Mouse (Mus musculus) adrenal gland, adult 18-20 months (tissue): ENCODE measurements around the gene Dennd2c. TPM values are rescaled to one million over a fixed set of nuclear protein-coding genes. Genes with fewer than 3 reads are reported as not detected.
"Not testable (repeated sequence)": the region's sequence is repeated elsewhere in the genome, so short reads cannot be mapped to it uniquely, and the experiment has no call there.

Experiments
- DNase-seq, 2 experiments: peaks; one replicate each; pipeline ENCODE4 v3.0.0; 2021 to 2022; ENCODE audit warnings: low spot score in 2 of 2
- total RNA-seq, 2 experiments: library from RNA; stranded (reverse); gene quantifications; 1 replicate in 1 of 2; 2 replicates in 1 of 2; pipeline ENCODE4 v1.2.3; 2021

Gene Dennd2c
- total RNA-seq, 2 experiments from 2014 or later, result 0.67 to 0.86 TPM

DNA sequence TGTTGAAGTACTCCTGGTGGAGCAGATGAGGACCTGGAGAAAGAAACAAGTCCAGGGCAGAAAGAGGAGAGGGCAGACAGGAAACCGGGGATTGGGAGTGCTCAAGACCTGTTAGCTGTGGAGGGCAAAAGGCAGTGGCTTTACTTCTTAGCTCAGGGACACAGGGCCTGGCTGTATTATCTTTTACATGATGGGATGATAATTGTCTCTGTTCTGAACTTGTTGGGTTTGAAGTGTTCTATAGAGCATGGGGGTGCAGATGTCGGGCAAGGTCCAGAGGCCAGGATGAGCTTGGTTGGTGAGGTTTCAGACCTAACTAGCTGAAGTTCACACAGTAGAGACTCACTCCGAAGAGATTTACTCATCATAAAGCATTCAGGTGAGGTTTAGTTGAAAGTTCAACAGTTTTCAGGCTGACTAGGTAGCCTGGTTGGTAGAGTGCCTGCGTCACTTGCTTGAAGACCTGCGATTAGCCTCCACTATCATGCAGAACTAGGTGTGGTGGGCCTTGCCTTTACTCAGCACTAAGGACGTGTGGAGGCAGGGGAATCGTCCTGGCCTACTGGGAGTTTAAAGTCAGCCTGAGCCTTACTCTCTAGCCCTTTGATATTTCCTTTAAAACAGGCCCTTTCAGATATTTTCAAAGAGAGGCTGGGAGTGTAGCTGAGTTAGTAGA, 5.3 kb downstream of the Dennd2c start:
- no peak for DNase-seq

GRCm38 (mm10) chr3:103112216-103112615, 9.8 kb downstream of the Dennd2c start:
- DNase-seq, result no peak

- no peak for DNase-seq
Observed at GRCm38 (mm10) chr3:103123636-103124035, 21.2 kb downstream of the Dennd2c start.

DNA sequence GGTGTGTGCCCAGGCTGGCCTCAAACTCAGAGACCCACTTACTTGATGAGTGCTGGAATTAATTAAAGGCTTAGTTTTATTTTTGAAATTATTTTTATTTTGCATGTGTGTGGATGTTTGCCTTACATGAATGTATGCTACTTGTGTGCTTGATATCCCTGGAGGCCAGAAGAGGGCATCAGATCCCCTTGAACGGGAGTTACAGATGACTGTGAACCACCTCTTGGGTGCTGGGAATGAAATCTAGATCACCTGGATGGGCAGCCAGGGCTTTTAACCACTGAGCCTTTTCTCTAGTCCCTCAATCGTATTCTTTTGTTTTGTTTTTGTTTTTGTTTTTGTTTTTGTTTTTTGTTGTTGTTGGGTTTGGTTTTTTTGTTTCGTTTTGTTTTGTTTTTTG, 23.7 kb downstream of the Dennd2c start:
- no peak for DNase-seq

GRCm38 (mm10) chr3:103127177-103127576, 24.8 kb downstream of the Dennd2c start:
- no peak for DNase-seq

GRCm38 (mm10) chr3:103127721-103128120, 25.3 kb downstream of the Dennd2c start:
- no peak for DNase-seq

- DNase-seq, result no peak
Observed at GRCm38 (mm10) chr3:103128251-103128650, 25.8 kb downstream of the Dennd2c start.

- DNase-seq, result no peak
Observed at GRCm38 (mm10) chr3:103129367-103130159, 27.2 kb downstream of the Dennd2c start.

DNA sequence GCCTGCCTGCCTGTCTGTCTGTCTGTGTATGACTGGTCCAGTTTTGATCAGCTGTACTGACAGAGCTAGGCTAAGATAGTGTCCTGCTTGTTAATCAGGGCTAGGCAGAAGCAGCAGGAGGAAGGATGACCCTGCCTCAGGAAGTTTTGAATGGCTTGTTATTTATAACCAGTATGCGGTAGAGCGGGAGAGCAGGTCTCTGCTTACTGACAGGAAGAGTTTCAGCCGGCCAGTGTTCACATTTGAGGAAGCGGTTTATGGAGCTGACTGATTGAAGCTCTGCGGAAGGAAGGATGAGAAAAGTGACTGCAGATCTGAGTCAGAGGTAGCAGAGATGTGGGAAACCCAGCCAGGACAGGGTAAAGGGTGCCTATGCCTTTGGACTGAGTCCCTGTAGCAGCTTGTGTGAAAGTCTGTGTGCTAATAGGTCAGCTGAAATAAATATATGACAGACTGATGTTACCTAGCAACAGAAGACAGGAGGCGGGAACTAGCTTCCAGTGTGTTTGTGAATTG, 27.9 kb downstream of the Dennd2c start:
- no peak for DNase-seq

GRCm38 (mm10) chr3:103133098-103133497, 30.7 kb downstream of the Dennd2c start:
- DNase-seq, result no peak

DNA sequence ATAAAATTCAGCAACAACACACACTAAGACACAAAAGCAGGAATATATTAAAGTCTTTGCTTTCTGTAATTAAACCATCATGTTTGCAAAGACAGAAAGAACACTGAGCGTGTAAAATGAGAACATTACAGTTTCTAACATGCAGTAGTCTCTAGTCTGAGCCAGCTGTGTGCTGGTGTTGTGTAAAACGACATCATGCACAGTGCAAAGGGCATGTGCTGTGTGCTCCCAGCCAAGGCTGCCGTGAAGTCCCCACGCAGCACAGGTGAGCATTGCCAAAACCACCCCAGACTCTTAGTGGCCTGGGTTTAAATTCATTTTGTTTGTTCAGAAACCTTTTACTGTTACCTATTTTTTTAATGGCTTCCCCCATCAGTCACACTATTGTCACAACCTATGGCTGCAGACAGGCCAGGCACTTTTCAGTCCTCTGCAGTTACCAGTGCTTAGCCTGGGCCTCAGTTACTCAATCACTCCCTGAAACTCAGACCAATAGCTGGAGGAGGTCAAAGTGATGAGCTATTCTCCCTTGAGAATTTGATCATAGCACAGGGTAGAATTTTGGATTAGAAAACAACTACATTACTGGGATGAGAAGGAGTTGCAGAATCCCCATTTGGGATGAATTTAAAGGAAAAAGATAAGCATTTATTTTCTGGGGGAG, 34.1 kb downstream of the Dennd2c start:
- DNase-seq, result no peak

- no peak for DNase-seq
Observed at GRCm38 (mm10) chr3:103139047-103139446, 36.6 kb downstream of the Dennd2c start.

DNA sequence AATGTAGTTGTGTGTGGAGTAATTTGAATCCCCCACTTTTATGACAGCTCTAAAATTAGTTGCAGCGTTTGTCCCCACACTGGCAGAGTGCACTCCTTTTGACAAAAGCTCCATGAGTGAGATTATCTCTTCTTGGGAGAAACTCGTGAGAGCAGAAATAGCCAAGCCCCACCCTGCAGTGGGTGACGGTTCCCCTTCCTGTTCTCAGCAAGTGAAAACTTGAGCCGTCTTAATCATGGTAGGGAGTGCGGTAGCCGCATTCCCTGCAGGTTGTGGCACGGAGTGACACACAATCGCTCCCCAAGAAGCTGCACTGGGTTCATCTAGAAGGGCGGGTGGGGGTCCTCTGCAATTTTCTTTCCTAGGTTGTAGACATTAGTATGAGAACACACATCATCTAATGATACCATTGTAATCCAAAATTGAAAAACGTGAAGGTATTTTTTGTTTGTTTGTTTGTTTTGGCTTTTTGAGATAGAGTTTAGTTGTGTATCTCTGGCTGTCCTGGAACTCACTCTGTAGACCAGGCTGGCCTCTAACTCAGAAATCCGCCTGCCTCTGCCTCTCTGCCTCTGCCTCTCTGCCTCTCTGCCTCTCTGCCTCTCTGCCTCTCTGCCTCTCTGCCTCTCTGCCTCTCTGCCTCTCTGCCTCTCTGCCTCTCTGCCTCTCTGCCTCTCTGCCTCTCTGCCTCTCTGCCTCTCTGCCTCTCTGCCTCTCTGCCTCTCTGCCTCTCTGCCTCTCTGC, 37.9 kb downstream of the Dennd2c start:
- not testable (repeated sequence) for DNase-seq

DNA sequence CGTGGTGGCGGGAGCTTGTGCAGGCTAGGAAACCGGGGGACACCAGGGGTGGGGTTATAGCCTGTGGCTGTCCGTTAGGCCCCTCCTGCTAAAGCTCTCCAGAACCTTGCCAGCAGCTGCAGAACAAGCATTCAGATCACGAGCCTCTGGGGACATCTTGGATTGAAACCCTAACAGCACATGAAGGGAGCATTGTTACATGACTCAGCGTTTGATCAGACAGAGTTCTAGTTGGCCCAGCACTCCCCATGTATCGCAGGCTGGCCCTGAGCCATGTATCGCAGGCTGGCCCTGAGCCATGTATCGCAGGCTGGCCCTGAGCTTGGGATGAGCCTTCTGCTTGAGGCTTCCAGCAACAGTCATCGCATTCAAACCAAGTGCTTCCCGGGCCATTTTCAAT, 38.9 kb downstream of the Dennd2c start:
- DNase-seq, result no peak

GRCm38 (mm10) chr3:103142366-103142765, 40.0 kb downstream of the Dennd2c start:
- DNase-seq, result no peak

GRCm38 (mm10) chr3:103145336-103145735, 42.9 kb downstream of the Dennd2c start:
- DNase-seq, result no peak

- no peak for DNase-seq
Observed at GRCm38 (mm10) chr3:103145791-103146190, 43.4 kb downstream of the Dennd2c start.

- DNase-seq, result no peak
Observed at GRCm38 (mm10) chr3:103146330-103147166, 44.1 kb downstream of the Dennd2c start.

DNA sequence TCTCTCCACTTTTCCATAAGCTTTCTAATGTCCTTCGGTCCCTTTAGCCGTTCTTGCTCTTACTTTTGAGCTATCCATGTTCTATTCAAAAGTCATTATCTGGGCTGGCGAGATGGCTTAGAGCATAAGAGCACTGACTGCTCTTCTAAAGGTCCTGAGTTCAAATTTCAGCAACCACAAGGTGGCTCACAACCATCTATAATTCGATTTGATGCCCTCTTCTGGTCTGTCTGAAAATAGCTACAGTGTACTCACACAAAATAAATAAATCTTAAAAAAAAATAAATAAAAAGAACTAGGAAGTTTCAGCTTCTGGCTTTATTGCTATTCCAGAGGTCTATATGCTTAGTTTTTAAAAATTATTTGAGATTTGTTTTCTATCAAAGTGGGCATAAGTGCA, 45.4 kb downstream of the Dennd2c start:
- DNase-seq, result no peak

- no peak for DNase-seq
Observed at GRCm38 (mm10) chr3:103148941-103149340, 46.5 kb downstream of the Dennd2c start.
